Mouse (Mus musculus) heart, postnatal 0 days (tissue): Measurements from ENCODE around the gene Gfod1. TPM values are rescaled to one million over a fixed set of nuclear protein-coding genes. Genes with fewer than 3 reads are reported as not detected.

ENCODE experiments used
- ATAC-seq: fragments of 200-750 bp; cut with Nextera tagmentation; 2 replicates; pipeline ENCODE4 v1.8.0; 2017; ENCODE audit warnings: low read depth, moderate number of reproducible peaks, moderate library complexity; ENCODE audit not compliant: insufficient read depth
- DNase-seq: peaks from one replicate; pipeline ENCODE4 v3.0.0-alpha.2; 2016; ENCODE audit warnings: low spot score
- H3K27ac ChIP-seq: fragments of 300-500 bp; sonication (generic); 2 replicates; pipeline ENCODE4 v1.5.1; 2014; ENCODE audit warnings: low read depth, mild to moderate bottlenecking
- H3K27me3 ChIP-seq: fragments of 300-500 bp; sonication (generic); 2 replicates; pipeline ENCODE4 v1.6.1; 2014; ENCODE audit warnings: low read length, mixed read lengths; ENCODE audit not compliant: control insufficient read depth, insufficient read depth
- H3K36me3 ChIP-seq: fragments of 300-500 bp; sonication (generic); replicated peaks from 2 replicates; pipeline ENCODE4 v1.6.1; 2014; ENCODE audit warnings: low read length, mixed read lengths; ENCODE audit not compliant: control insufficient read depth, insufficient read depth
- H3K4me1 ChIP-seq: fragments of 300-500 bp; sonication (generic); 2 replicates; pipeline ENCODE4 v1.6.1; 2014; ENCODE audit warnings: antibody characterized with exemption; ENCODE audit not compliant: control insufficient read depth, insufficient read depth
- H3K4me2 ChIP-seq: fragments of 300-500 bp; sonication (generic); 2 replicates; pipeline ENCODE4 v1.6.1; 2014; ENCODE audit warnings: low read depth, mild to moderate bottlenecking, low read length, moderate library complexity
- H3K4me3 ChIP-seq: fragments of 300-500 bp; sonication (generic); 2 replicates; pipeline ENCODE4 v1.5.1; 2014; ENCODE audit warnings: low read depth, low read length
- H3K9ac ChIP-seq: fragments of 300-500 bp; sonication (generic); replicated peaks from 2 replicates; pipeline ENCODE4 v1.6.1; 2014; ENCODE audit warnings: low read depth, low read length, mixed read lengths
- H3K9me3 ChIP-seq: fragments of 300-500 bp; sonication (generic); replicated peaks from 2 replicates; pipeline ENCODE4 v1.6.1; 2016; ENCODE audit warnings: low read length; ENCODE audit not compliant: control insufficient read depth
- CTCF ChIP-seq: IDR thresholded peaks from 2 replicates; pipeline ENCODE4 v1.5.1; 2016; ENCODE audit warnings: antibody characterized with exemption, control low read depth, low read depth
- EP300 ChIP-seq: IDR thresholded peaks from 2 replicates; pipeline ENCODE4 v1.6.1; 2016; ENCODE audit warnings: antibody characterized with exemption, low read depth
- WGBS: fragments of 180-500 bp; shearing (Covaris S2); extraction: QIAGEN DNeasy Blood & Tissue Kit; methylation state at CpG from one replicate; pipeline ENCODE4 v1.1.7; 2014; 5-methylcytosine and 5-hydroxymethylcytosine counted together
- polyA plus RNA-seq: library from polyadenylated mRNA; unstranded; fragments of >200 nt; fragmentation: Nextera tagmentation; extraction: Ambion mirVana; gene quantifications from 2 replicates; pipeline ENCODE4 v1.2.1, GENCODE M21; 2015
- total RNA-seq: library from RNA; depleted of rRNA; stranded (reverse); fragments of >200 nt; gene quantifications from 2 replicates; pipeline ENCODE4 v1.2.3, GENCODE M21; 2014; ENCODE audit warnings: low replicate concordance

The Gfod1 gene
- total and polyA plus RNA-seq, 2 experiments from 2014 or later: 2.5 to 20.5 TPM

DNA sequence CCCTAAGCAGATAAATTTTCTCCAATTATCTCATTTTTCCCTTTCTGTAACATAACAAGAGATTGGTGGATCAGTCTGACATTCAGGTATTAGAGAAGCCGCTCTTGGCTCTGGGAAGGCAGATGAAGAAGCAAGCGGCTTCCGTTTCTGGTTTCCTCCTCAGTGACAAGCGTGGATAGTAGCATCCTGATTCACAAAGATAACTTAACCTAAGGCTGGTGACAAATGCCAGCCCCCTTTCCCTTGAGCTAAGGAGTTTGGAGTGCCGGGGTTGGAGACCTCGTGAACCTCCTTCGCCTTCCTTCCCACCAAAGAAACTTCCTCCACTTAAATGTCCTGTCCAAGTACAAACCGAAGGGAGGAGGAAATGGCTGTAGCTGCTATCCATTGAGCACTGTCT, 86.9 kb downstream of the Gfod1 start:
- H3K9ac ChIP-seq: no peak overlapping the region
- ATAC-seq: no peak
- no peak for DNase-seq
- H3K4me1 ChIP-seq: peaks cover 33% of the 10 kb centered on the region
- no peaks in the 10 kb centered on the region for H3K36me3 ChIP-seq
- H3K4me2 ChIP-seq: no peak overlapping the region
- TF ChIP-seq EP300: no peak
- no peak for TF ChIP-seq CTCF
- WGBS: 68% methylated on average over 8 of the region's 8 CpGs
- no peak overlapping the region for H3K4me3 ChIP-seq
- no peaks in the 10 kb centered on the region for H3K27me3 ChIP-seq
- H3K27ac ChIP-seq: no peak overlapping the region
- H3K9me3 ChIP-seq: no peaks in the 10 kb centered on the region

- TF ChIP-seq EP300: no peak
- no peak for TF ChIP-seq CTCF
- 83% methylated on average over 9 of the region's 9 CpGs for WGBS
Measured at GRCm38 (mm10) chr13:43215994-43216706, 87.8 kb downstream of the Gfod1 start.

DNA sequence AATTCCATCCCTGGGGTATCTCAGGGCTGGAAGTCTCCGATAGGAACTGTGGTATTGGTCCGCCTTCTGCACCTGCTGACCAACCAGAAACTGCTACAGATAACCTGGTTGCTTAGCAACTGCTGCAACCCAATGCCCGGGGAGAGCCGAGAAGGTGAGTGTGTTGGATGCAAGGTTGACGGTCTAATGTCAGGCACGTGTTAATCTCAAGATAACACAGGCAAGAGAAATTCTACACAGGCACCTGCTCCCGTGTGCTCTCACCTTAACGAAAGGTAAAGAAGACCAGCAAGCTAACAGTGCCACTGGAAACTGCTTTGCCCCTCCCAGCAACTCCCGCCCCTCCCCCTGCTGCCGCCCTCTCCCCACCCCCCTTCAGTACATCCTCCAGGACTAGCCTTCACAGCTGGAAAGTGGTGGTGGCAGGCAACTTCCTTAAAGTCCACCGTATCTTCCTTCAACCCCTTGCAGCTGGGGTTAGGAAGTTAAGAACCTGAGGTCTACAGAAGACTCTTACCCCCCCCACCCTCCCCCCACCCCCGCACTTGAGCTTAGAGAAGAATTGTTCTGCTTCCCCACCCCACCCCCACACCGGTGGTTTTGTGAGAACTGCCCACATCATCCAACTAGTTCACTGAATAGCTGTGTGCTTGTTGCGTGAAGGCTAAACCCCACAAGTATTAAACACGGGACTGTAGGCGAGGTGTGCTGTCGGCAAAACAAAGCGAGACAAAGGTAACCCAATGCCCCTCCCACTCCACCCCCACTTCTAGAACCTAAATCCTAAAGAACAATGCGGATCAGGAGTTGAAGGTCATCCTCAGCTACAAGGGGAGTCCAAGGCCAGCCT, 88.6 kb downstream of the Gfod1 start:
- ATAC-seq (no peak), DNase-seq (no peak)
- no peaks in the 10 kb centered on the region for H3K27me3 ChIP-seq
- no peak overlapping the region for H3K4me3 ChIP-seq
- no peak overlapping the region for H3K27ac ChIP-seq
- peaks cover 39% of the 10 kb centered on the region for H3K4me1 ChIP-seq
- no peak overlapping the region for H3K9ac ChIP-seq
- H3K9me3 ChIP-seq: no peaks in the 10 kb centered on the region
- WGBS: 31% methylated on average over 19 of the region's 19 CpGs
- no peak overlapping the region for H3K4me2 ChIP-seq
- H3K36me3 ChIP-seq: no peaks in the 10 kb centered on the region
- TF ChIP-seq EP300: no peak
- no peak for TF ChIP-seq CTCF

More at GRCm38 (mm10) chr13:43215994-43216706, 87.8 kb downstream of the Gfod1 start:
- Histone ChIP-seq H3K36me3 (no peaks in the 10 kb centered on the region), H3K27ac (no peak overlapping the region), H3K4me3 (no peak overlapping the region), H3K27me3 (no peaks in the 10 kb centered on the region), H3K4me1 (peaks cover 39% of the 10 kb centered on the region), H3K9me3 (no peaks in the 10 kb centered on the region), H3K9ac (no peak overlapping the region), H3K4me2 (no peak overlapping the region)
- DNase-seq (no peak), ATAC-seq (no peak)

GRCm38 (mm10) chr13:43212338-43212737, 91.6 kb downstream of the Gfod1 start:
- TF ChIP-seq CTCF: no peak
- TF ChIP-seq EP300: no peak
- no peaks in the 10 kb centered on the region for H3K9me3 ChIP-seq
- 36% methylated on average over 7 of the region's 7 CpGs for WGBS
- peak; percentile 74 for ATAC-seq
- no peaks in the 10 kb centered on the region for H3K27me3 ChIP-seq
- H3K4me2 ChIP-seq: 0 out of 2 replicates have a peak overlapping the region, but pooled peaks have one; percentile 6
- H3K27ac ChIP-seq: peak overlapping the region; percentile 80
- no peaks in the 10 kb centered on the region for H3K36me3 ChIP-seq
- H3K9ac ChIP-seq: no peak overlapping the region
- no peak overlapping the region for H3K4me3 ChIP-seq
- DNase-seq: peak; percentile 56
- H3K4me1 ChIP-seq: peaks cover 32% of the 10 kb centered on the region

DNA sequence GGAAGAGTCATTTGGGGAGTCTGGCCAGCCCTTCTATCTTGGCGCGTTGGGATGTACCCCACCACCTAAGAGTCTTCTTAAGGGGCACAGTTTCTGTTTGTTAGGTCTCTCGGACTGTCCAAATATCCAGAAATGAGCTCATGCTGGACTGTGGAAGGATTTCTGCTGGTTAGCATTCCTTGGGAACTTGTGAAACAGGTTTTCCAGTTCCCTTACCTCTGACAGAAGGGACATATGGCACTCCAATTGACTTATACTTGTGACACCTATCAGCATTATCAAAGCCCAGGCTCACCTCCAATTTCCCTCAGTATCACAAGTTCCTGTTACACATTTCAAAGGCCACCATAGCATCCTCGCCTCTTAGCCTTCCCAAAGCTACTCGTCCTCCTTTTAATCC, 93.0 kb downstream of the Gfod1 start:
- Histone ChIP-seq H3K36me3 (no peaks in the 10 kb centered on the region), H3K27me3 (no peaks in the 10 kb centered on the region), H3K4me2 (no peak overlapping the region), H3K4me3 (no peak overlapping the region), H3K9me3 (no peaks in the 10 kb centered on the region), H3K4me1 (peaks cover 34% of the 10 kb centered on the region), H3K27ac (no peak overlapping the region), H3K9ac (no peak overlapping the region)
- DNase-seq: no peak
- WGBS: 87% methylated on average over 5 of the region's 5 CpGs
- ATAC-seq: no peak
- TF ChIP-seq CTCF (no peak), EP300 (no peak)
